Mouse (Mus musculus) frontal cortex, postnatal 10 days (tissue): Measurements from ENCODE around the gene Gm8693.
"Not testable (repeated sequence)": the region's sequence is repeated elsewhere in the genome, so short reads cannot be mapped to it uniquely, and the experiment has no call there.

ENCODE experiments used
- DNase-seq, 2 experiments: peaks; one replicate each; pipeline ENCODE4 v3.0.0; 2022; ENCODE audit warnings: low spot score in 2 of 2, mixed read lengths in 1 of 2

The Gm8693 gene

GRCm38 (mm10) chr7:22692217-22692616 lies at the start of gene Gm8693:
Gene Gm8693 (minus strand): TSS chr7:22692317.
- DNase-seq: not testable (repeated sequence)

GRCm38 (mm10) chr7:22719610-22720009 lies 27.5 kb upstream of the Gm8693 start, which contains the start of gene Gm4567:
Gene Gm4567 (minus strand): TSS chr7:22719710.
- not testable (repeated sequence) for DNase-seq

GRCm38 (mm10) chr7:22657718-22658117 lies 34.4 kb downstream of the Gm8693 start, which contains the start of gene Vmn1r155:
Gene Vmn1r155 (plus strand): TSS chr7:22658018.
- DNase-seq: not testable (repeated sequence)
